Mouse (Mus musculus) lung, embryonic 16.5 days (tissue): ENCODE results near the gene Tubb4a. TPM values are rescaled to one million over a fixed set of nuclear protein-coding genes. Genes with fewer than 3 reads are reported as not detected.

Source experiments
- polyA plus RNA-seq: library from polyadenylated mRNA; unstranded; fragments of >200 nt; fragmentation: Nextera tagmentation; extraction: Ambion mirVana; gene quantifications from 2 replicates; pipeline ENCODE4 v1.2.1, GENCODE M21; 2015

Tubb4a gene
- polyA plus RNA-seq, 1 experiment from 2014 or later, result 15.0 TPM

Other genes starting within 250 kb of the Tubb4a start
- gene Acsbg2, start 213.3 kb downstream of the Tubb4a start, polyA plus RNA-seq, result not detected in 2 replicates
- 0.43 and 0.53 TPM in 2 replicates for gene 1700061G19Rik, start 212.3 kb downstream of the Tubb4a start, polyA plus RNA-seq
- 34.8 and 40.6 TPM in 2 replicates for gene Mllt1, start 152.4 kb downstream of the Tubb4a start, polyA plus RNA-seq
- gene Acer1, start 105.7 kb downstream of the Tubb4a start, polyA plus RNA-seq, result 0.09 TPM in 1 of 2 replicates, not detected in the other
- gene Clpp, start 97.5 kb downstream of the Tubb4a start, polyA plus RNA-seq, result 113 and 124 TPM in 2 replicates
- gene Alkbh7, start 90.4 kb downstream of the Tubb4a start, polyA plus RNA-seq, result 41.3 and 42.6 TPM in 2 replicates
- gene Pspn, start 87.8 kb downstream of the Tubb4a start, polyA plus RNA-seq, result not detected in 2 replicates
- gene Gtf2f1, start 76.5 kb downstream of the Tubb4a start, polyA plus RNA-seq, result 60.0 and 61.3 TPM in 2 replicates
- gene Gm17949, start 76.3 kb downstream of the Tubb4a start, polyA plus RNA-seq, result 0.63 and 1.0 TPM in 2 replicates
- gene Khsrp, start 56.3 kb downstream of the Tubb4a start, polyA plus RNA-seq, result 21.3 and 23.7 TPM in 2 replicates
- not detected in 2 replicates for gene Slc25a41, start 46.1 kb downstream of the Tubb4a start, polyA plus RNA-seq
- gene Crb3, start 28.7 kb downstream of the Tubb4a start, polyA plus RNA-seq, result 62.6 and 63.1 TPM in 2 replicates
- 8.1 and 9.6 TPM in 2 replicates for gene Slc25a23, start 27.9 kb downstream of the Tubb4a start, polyA plus RNA-seq
- gene Dennd1c, start 9.3 kb downstream of the Tubb4a start, polyA plus RNA-seq, result 5.4 and 5.8 TPM in 2 replicates
- 7.3 and 8.5 TPM in 2 replicates for gene Tnfsf9, start 17.5 kb upstream of the Tubb4a start, polyA plus RNA-seq
- gene Cd70, start 62.0 kb upstream of the Tubb4a start, polyA plus RNA-seq, result not detected in 2 replicates
- 0.26 and 0.29 TPM in 2 replicates for gene Tnfsf14, start 106.4 kb upstream of the Tubb4a start, polyA plus RNA-seq
- gene C3, start 140.4 kb upstream of the Tubb4a start, polyA plus RNA-seq, result 3.2 and 8.4 TPM in 2 replicates
- 41.0 and 44.2 TPM in 2 replicates for gene Gpr108, start 160.7 kb upstream of the Tubb4a start, polyA plus RNA-seq
- gene Trip10, start 161.7 kb upstream of the Tubb4a start, polyA plus RNA-seq, result 53.1 and 54.1 TPM in 2 replicates
- gene Vav1, start 191.3 kb upstream of the Tubb4a start, polyA plus RNA-seq, result 3.9 and 6.4 TPM in 2 replicates